Mouse (Mus musculus) urinary bladder, postnatal 36 days (tissue): ENCODE results near the gene Dennd6a.

Source experiments
- DNase-seq, 2 experiments: peaks; one replicate each; pipeline ENCODE4 v3.0.0; 2022; ENCODE audit warnings: low spot score in 2 of 2, mixed read lengths in 1 of 2

The Dennd6a gene

GRCm38 (mm10) chr14:26571951-26572675, 1.5 kb upstream of the Dennd6a start:
- no peak for DNase-seq

- DNase-seq: no peak
Measured at GRCm38 (mm10) chr14:26576255-26576780, 2.7 kb downstream of the Dennd6a start.

GRCm38 (mm10) chr14:26578791-26579191, 5.1 kb downstream of the Dennd6a start:
- no peak for DNase-seq

- DNase-seq: peak; percentile 78 to 91
Measured at GRCm38 (mm10) chr14:26579346-26580343, 6.0 kb downstream of the Dennd6a start.

- DNase-seq: no peak
Measured at GRCm38 (mm10) chr14:26583645-26584044, 10.0 kb downstream of the Dennd6a start.

GRCm38 (mm10) chr14:26587116-26587515, 13.5 kb downstream of the Dennd6a start:
- DNase-seq: no peak

- no peak for DNase-seq
Measured at GRCm38 (mm10) chr14:26591353-26591752, 17.7 kb downstream of the Dennd6a start.

- no peak for DNase-seq
Measured at GRCm38 (mm10) chr14:26593281-26593895, 19.7 kb downstream of the Dennd6a start.

- no peak for DNase-seq
Measured at GRCm38 (mm10) chr14:26595167-26595566, 21.5 kb downstream of the Dennd6a start.

GRCm38 (mm10) chr14:26595695-26596365, 22.2 kb downstream of the Dennd6a start:
- no peak for DNase-seq

GRCm38 (mm10) chr14:26605354-26605753, 31.7 kb downstream of the Dennd6a start:
- no peak for DNase-seq

GRCm38 (mm10) chr14:26609674-26610073, 36.0 kb downstream of the Dennd6a start:
- no peak for DNase-seq

GRCm38 (mm10) chr14:26610689-26611088, 37.0 kb downstream of the Dennd6a start:
- DNase-seq: no peak

GRCm38 (mm10) chr14:26625301-26625700, 51.6 kb downstream of the Dennd6a start:
- DNase-seq: no peak

GRCm38 (mm10) chr14:26626605-26627140, 53.0 kb downstream of the Dennd6a start:
- no peak for DNase-seq

GRCm38 (mm10) chr14:26637025-26637850, 63.6 kb downstream of the Dennd6a start:
- peak; percentile 5 to 17 for DNase-seq

- peak; percentile 96 to 98 for DNase-seq
Measured at GRCm38 (mm10) chr14:26637851-26638707, 64.4 kb downstream of the Dennd6a start, which contains the start of gene Arf4. Arf4 (plus strand) TSS chr14:26638074.

GRCm38 (mm10) chr14:26638708-26639084, 65.0 kb downstream of the Dennd6a start:
- peak; percentile 62 to 65 for DNase-seq

- DNase-seq: no peak
Measured at GRCm38 (mm10) chr14:26639251-26639650, 65.6 kb downstream of the Dennd6a start.
